Mouse (Mus musculus) olfactory bulb, adult 2 months (tissue): Measurements from ENCODE around the gene Myom1. TPM values are rescaled to one million over a fixed set of nuclear protein-coding genes. Genes with fewer than 3 reads are reported as not detected.

Experiments used
- H3K27ac ChIP-seq: fragments of 200-500 bp; 2 replicates; pipeline ENCODE4 v1.5.1; 2012; ENCODE audit warnings: low read depth, low read length; ENCODE audit not compliant: insufficient read depth
- H3K4me1 ChIP-seq: fragments of 200-500 bp; 2 replicates; pipeline ENCODE4 v1.6.1; 2012; ENCODE audit warnings: low read length; ENCODE audit not compliant: control insufficient read depth, insufficient read depth
- H3K4me3 ChIP-seq: fragments of 200-500 bp; 2 replicates; pipeline ENCODE4 v1.5.1; 2012; ENCODE audit warnings: mild to moderate bottlenecking, low read depth, low read length, moderate library complexity; ENCODE audit not compliant: insufficient read depth
- CTCF ChIP-seq: fragments of 200-500 bp; IDR thresholded peaks from 2 replicates; pipeline ENCODE4 v1.5.1; 2012; ENCODE audit warnings: low read depth, mild to moderate bottlenecking, low read length, moderate library complexity; ENCODE audit not compliant: insufficient read depth
- POLR2A ChIP-seq: fragments of 200-500 bp; IDR thresholded peaks from 2 replicates; pipeline ENCODE4 v1.6.1; 2012; ENCODE audit warnings: mild to moderate bottlenecking, low read depth, low read length, moderate library complexity; ENCODE audit not compliant: insufficient read depth
- WGBS: fragments of 180-500 bp; shearing (Covaris S2); methylation state at CpG from one replicate; pipeline ENCODE4 v1.1.7; 2018; 5-methylcytosine and 5-hydroxymethylcytosine counted together
- polyA plus RNA-seq: library from polyadenylated mRNA; stranded (reverse); fragments of >200 nt; gene quantifications from 2 replicates; pipeline ENCODE4 v1.2.4, GENCODE M21; 2012; ENCODE audit warnings: low replicate concordance; ENCODE audit not compliant: missing spikeins, insufficient read depth, insufficient read length

The Myom1 gene
- polyA plus RNA-seq, 1 experiment = not detected

GRCm38 (mm10) chr17:71059213-71059612 lies 56.8 kb downstream of the Myom1 start:
- Histone ChIP-seq H3K4me1 (no peaks in the 10 kb centered on the region; the same call in 1 of the 2 replicates), H3K4me3 (no peak overlapping the region), H3K27ac (no peak overlapping the region)
- WGBS = 88% methylated on average over 3 of the region's 3 CpGs
- TF ChIP-seq CTCF = no peak
- no peak for TF ChIP-seq POLR2A

DNA sequence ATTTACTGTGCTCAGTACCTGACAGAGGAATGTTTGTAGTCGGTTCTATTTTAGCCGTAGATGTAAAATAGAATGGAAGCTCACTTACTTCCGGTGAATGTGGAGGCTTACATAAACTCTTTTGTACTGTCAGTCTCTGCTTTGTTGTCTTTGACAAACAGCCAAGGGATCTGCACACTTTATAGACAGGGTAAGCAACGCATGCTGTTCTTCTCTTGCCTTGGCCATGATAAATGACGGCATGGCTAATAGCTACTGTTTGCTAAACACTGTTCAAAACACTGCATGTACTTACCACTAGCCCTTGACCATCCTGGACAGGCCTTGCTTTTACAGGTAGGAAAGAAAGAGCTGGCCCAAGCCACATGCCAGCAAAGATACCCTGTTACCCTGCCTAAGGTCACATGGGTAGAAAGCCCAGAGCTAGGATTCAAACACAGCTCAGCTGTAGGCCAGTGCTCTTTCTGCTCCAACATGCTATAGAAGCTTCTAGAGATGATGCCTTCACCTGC lies 59.7 kb downstream of the Myom1 start:
- Histone ChIP-seq H3K27ac (no peak overlapping the region), H3K4me1 (no peaks in the 10 kb centered on the region; the same call in 1 of the 2 replicates), H3K4me3 (no peak overlapping the region)
- WGBS = 71% methylated on average over 5 of the region's 5 CpGs
- TF ChIP-seq CTCF (no peak), POLR2A (no peak)

GRCm38 (mm10) chr17:71062870-71063602 lies 60.6 kb downstream of the Myom1 start:
- WGBS = 69% methylated on average over 13 of the region's 13 CpGs
- no peak for TF ChIP-seq POLR2A
- TF ChIP-seq CTCF = no peak
- Histone ChIP-seq H3K27ac (no peak overlapping the region), H3K4me1 (no peaks in the 10 kb centered on the region; the same call in 1 of the 2 replicates), H3K4me3 (no peak overlapping the region)

DNA sequence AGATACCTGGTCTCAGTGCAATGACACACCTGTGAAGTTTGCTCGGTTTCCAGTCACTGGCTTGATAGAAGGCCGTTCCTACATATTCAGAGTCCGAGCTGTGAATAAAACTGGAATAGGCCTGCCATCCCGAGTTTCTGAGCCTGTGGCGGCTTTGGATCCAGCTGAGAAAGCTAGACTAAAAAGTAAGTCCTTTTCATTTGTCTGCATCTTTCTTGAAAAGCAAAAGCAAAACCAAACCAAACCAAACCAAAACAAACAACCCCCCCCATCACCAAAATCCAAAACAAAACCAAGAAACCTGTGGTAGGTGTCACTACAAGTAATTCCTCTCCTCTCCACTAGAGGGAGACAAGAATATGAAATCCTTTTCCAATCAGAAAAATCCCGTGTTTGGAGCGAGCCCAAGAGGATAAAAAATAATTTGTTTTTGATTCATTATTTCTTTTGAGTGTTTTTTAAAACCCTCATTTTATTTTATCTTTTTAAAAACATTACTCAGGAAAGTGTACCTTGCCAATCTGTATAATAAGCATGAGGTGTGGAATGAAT lies 62.1 kb downstream of the Myom1 start:
- TF ChIP-seq POLR2A (no peak), CTCF (no peak)
- Histone ChIP-seq H3K4me1 (no peaks in the 10 kb centered on the region; the same call in 1 of the 2 replicates), H3K4me3 (no peak overlapping the region), H3K27ac (no peak overlapping the region)
- 58% methylated on average over 7 of the region's 7 CpGs for WGBS

DNA sequence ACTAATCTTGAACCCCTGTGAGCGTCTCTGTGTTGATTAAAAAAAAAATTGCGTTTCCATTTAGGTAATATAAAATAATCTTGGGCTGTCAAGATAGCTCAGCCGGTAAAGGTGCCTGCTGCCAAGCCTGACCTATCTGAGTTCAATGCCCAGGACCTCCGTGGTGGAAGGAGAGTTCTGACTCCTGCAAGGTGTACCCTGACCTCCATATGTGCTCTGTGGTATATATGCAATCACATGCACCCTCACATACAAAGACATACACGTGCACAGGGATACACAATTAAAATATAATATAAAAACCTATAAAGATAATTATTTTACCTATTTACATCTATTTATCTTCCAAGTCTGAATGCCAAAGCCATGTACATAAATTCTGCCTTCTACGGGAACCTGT lies 62.7 kb downstream of the Myom1 start:
- no peak overlapping the region for H3K4me3 ChIP-seq
- TF ChIP-seq POLR2A = no peak
- no peak for TF ChIP-seq CTCF
- H3K27ac ChIP-seq = no peak overlapping the region
- H3K4me1 ChIP-seq = no peaks in the 10 kb centered on the region; the same call in 1 of the 2 replicates
- WGBS = 80% methylated on average over 6 of the region's 6 CpGs

- no peak overlapping the region for H3K4me3 ChIP-seq
- no peak overlapping the region for H3K27ac ChIP-seq
- 85% methylated on average over 9 of the region's 9 CpGs for WGBS
- TF ChIP-seq POLR2A (no peak), CTCF (no peak)
- H3K4me1 ChIP-seq = peaks cover 3% of the 10 kb centered on the region; the same call in 1 of the 2 replicates
Measured at GRCm38 (mm10) chr17:71069176-71069575, 66.7 kb downstream of the Myom1 start.

- Histone ChIP-seq H3K27ac (no peak overlapping the region), H3K4me3 (no peak overlapping the region), H3K4me1 (peaks cover 6% of the 10 kb centered on the region)
- TF ChIP-seq CTCF = no peak
- TF ChIP-seq POLR2A = no peak
- 91% methylated on average over 10 of the region's 10 CpGs for WGBS
Measured at GRCm38 (mm10) chr17:71071958-71072357, 69.5 kb downstream of the Myom1 start.

DNA sequence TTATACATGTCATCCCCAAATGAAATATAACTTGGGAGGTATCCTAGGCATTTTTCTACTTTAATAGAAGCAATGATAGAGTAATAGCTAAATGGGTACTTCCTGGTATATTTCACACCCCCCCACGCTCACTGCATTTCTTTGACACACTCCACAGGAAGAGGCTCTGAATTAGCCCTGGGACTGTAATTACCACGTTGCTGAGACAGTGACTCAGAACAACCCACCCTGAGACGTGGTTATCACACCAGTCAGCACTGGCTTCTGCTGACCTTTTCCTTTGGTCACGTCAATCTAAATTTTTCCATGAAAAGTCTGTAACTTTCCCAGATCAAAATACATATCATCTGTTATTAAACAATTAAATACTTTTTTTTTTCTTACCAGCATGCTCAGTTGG lies 72.0 kb downstream of the Myom1 start:
- 31% methylated on average over 4 of the region's 4 CpGs for WGBS
- H3K4me3 ChIP-seq = no peak overlapping the region
- TF ChIP-seq CTCF (no peak), POLR2A (no peak)
- no peak overlapping the region for H3K27ac ChIP-seq
- peaks cover 6% of the 10 kb centered on the region for H3K4me1 ChIP-seq

DNA sequence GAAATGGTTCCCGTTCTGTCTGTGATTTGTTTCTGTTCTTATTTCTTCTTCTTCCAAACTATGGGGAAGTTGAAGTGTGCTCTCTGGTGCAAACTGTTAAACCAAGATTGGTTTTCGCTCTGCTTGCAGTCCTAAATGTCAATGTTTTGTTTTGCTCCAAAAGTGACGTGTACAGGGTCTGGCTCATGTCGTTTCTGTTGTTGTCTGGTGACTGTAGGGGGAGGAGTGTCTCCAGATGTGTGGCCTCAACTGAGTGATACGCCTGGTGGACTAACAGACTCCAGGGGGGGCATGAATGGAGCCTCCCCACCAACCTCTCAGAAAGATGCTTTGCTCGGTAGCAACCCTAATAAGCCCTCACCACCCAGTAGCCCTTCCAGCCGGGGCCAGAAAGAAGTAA lies 79.6 kb downstream of the Myom1 start:
- 76% methylated on average over 7 of the region's 7 CpGs for WGBS
- TF ChIP-seq CTCF (no peak), POLR2A (no peak)
- H3K27ac ChIP-seq = no peak overlapping the region

DNA sequence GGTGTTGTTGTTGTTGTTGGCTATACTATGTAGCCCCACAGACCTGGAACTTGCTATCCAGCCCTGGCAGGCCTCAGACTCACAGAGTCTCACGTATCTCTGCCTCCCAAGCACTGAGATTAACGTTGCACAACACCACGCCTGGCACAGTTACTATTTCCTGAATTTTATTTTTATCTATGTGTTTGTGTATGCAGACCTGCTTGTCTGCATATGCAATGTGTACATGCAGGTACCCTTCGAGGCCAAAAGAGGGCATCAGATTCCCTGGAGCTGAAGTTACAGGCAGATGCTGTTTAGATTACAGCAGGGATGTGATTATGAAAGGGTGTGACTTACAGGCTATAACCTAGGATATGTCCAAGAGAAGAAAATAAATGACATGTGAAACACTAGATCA lies 84.5 kb downstream of the Myom1 start:
- TF ChIP-seq CTCF = no peak
- TF ChIP-seq POLR2A = no peak
- Histone ChIP-seq H3K4me3 (no peak overlapping the region), H3K4me1 (no peaks in the 10 kb centered on the region), H3K27ac (no peak overlapping the region)
- WGBS = 89% methylated on average over 4 of the region's 4 CpGs

More for the DNA sequence above, 79.6 kb downstream of the Myom1 start:
- no peaks in the 10 kb centered on the region for H3K4me1 ChIP-seq
- no peak overlapping the region for H3K4me3 ChIP-seq
